Mouse (Mus musculus): Measurements from ENCODE around the gene Folh1.

DNA sequence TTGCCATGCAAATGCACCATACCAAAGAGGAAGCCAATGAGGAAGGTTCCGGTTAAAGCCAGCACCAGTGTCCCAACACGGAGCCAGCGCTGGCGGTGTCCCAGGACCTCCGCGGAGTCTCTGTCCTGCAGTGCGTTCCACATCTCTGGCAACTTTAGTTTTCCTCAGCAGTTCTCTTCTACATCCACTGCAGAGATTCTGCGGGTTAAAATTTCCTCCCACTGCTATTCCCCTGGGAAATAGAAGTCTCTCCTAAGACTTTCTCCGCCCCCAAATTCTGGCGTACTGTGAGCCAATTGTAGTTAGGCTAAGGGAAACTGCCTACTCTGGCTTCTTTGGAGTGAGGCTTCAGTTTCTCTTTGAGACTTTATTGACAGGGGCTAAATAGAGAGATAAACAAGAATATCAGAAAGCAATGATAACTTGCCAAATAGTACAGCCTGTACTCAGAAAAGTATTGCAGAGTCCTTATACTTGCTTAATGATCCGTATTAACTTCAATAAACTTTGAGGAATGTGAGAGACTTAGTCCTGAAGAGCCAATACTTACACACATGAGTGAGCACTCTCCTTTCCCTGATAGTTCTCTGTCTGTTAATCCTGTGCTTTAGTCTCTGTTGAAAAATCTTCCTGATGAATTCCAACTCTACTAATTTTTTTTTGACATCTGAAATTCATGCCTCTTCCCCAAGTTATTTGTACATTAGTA is at the start of gene Folh1:
- TF ChIP-seq CTCF (IDR thresholded peaks at IDR 0.05; ENCODE audit: low read depth, low read length), result no peak
- no peak for TF ChIP-seq POLR2A (IDR thresholded peaks at IDR 0.05; ENCODE audit: borderline replicate concordance, low read depth, low read length)

All from bone marrow macrophage, adult 2 months (primary cell).